In genomic region chr13:85288843-85289713, GRCm38 (mm10) we compare ENCODE assay signal across 8 mouse cellular contexts. TPM values are rescaled to one million over a fixed set of nuclear protein-coding genes. Genes with fewer than 3 reads are reported as not detected.
A peak's percentile ranks its signal among the peaks of the same experiment; 100 is the strongest.
DNase-seq lines count a peak whose midpoint lies in the region; ATAC-seq and TF ChIP-seq lines count a peak whose summit lies in the region.

TSS of gene Rasa1 (minus strand) at chr13:85289130.

- peaks cover 0 to 3% of the 10 kb centered on the region in 2 experiments; a peak in 1 of 4 replicates for H3K4me1 ChIP-seq in MEL (ENCODE audit: control insufficient read depth in 1 of 2, insufficient read depth in 2 of 2, low read length in 2 of 2)
- no peaks in the 10 kb centered on the region for H3K4me1 ChIP-seq in cerebellum, adult 2 months (ENCODE audit: control insufficient read depth, insufficient read depth, low read length)
- peaks cover 4% of the 10 kb centered on the region; the same call in 1 of the 2 replicates for H3K4me1 ChIP-seq in forebrain, postnatal 0 days (ENCODE audit: insufficient read depth)
- no peaks in the 10 kb centered on the region for H3K4me1 ChIP-seq in lung, embryonic 16.5 days (replicated peaks; ENCODE audit: control insufficient read depth, insufficient read depth, low read length)

- peak; percentile 73 to 89 for TF ChIP-seq POLR2A in MEL (IDR thresholded peaks at IDR 0.05; ENCODE audit: control insufficient read depth in 1 of 2, insufficient read depth in 1 of 2, low read depth in 1 of 2, low read length in 2 of 2, poor library complexity in 1 of 2)
- peak; percentile 87 for TF ChIP-seq POLR2A in cerebellum, adult 2 months (IDR thresholded peaks at IDR 0.05; ENCODE audit: borderline replicate concordance, insufficient read depth, low read length)

- H3K9me3 ChIP-seq in MEL (replicated peaks; ENCODE audit: insufficient read depth, low read length): no peaks in the 10 kb centered on the region
- no peaks in the 10 kb centered on the region for H3K9me3 ChIP-seq in forebrain, postnatal 0 days (ENCODE audit: low read length)
- H3K9me3 ChIP-seq in lung, embryonic 16.5 days (ENCODE audit: control insufficient read depth, low read length): no peaks in the 10 kb centered on the region

- under 1% methylated on average over 93 of the region's 97 CpGs for WGBS in cerebellum, adult 2 months
- under 1% methylated on average over 85 of the region's 97 CpGs for WGBS in forebrain, postnatal 0 days
- under 1% methylated on average over 85 of the region's 97 CpGs for WGBS in lung, embryonic 16.5 days

- TF ChIP-seq CTCF in MEL (IDR thresholded peaks at IDR 0.05 in 2 of 3, conservative IDR thresholded peaks at IDR 0.05 in 1 of 3; ENCODE audit: control insufficient read depth in 1 of 3, insufficient read depth in 1 of 3, low read depth in 2 of 3, low read length in 3 of 3, poor library complexity in 1 of 3, severe bottlenecking in 1 of 3): no peak
- TF ChIP-seq CTCF in cerebellum, adult 2 months (IDR thresholded peaks at IDR 0.05; ENCODE audit: borderline replicate concordance, insufficient read depth, low read depth, low read length): no peak
- no peak for TF ChIP-seq CTCF in forebrain, postnatal 0 days (IDR thresholded peaks at IDR 0.05; ENCODE audit: low read depth)

- peak within 1 kb of the TSS; percentile 97 to 98 for H3K4me3 ChIP-seq in MEL (ENCODE audit: control insufficient read depth in 1 of 2, insufficient read depth in 1 of 2, low read depth in 2 of 2, low read length in 2 of 2)
- H3K4me3 ChIP-seq in cerebellum, adult 2 months (replicated peaks; ENCODE audit: insufficient read depth, low read depth, low read length): peak within 1 kb of the TSS; percentile 98
- peak within 1 kb of the TSS; percentile 95 for H3K4me3 ChIP-seq in forebrain, postnatal 0 days (ENCODE audit: low read depth, low read length)
- peak within 1 kb of the TSS; percentile 92 for H3K4me3 ChIP-seq in lung, embryonic 16.5 days (ENCODE audit: low read length)

- peak within 1 kb of the TSS; percentile 90 for H3K27ac ChIP-seq in MEL (ENCODE audit: control insufficient read depth, low read depth, low read length)
- H3K27ac ChIP-seq in cerebellum, adult 2 months (ENCODE audit: insufficient read depth, low read length): peak within 1 kb of the TSS; percentile 86
- peak within 1 kb of the TSS; percentile 99 for H3K27ac ChIP-seq in forebrain, postnatal 0 days (ENCODE audit: low read depth, low read length)
- H3K27ac ChIP-seq in lung, embryonic 16.5 days (ENCODE audit: low read length): peak within 1 kb of the TSS; percentile 100

- no peak for TF ChIP-seq RAD21 in MEL (IDR thresholded peaks at IDR 0.05; ENCODE audit: low read depth, low read length)

- H3K4me2 ChIP-seq in forebrain, postnatal 0 days (ENCODE audit: low read depth): peak within 1 kb of the TSS; percentile 47
- H3K4me2 ChIP-seq in lung, embryonic 16.5 days (ENCODE audit: low read depth, low read length): peak within 1 kb of the TSS; percentile 64

- no peaks in the 10 kb centered on the region for H3K27me3 ChIP-seq in MEL (ENCODE audit: control insufficient read depth in 1 of 2, insufficient read depth in 2 of 2, low read length in 2 of 2)
- no peaks in the 10 kb centered on the region for H3K27me3 ChIP-seq in cerebellum, adult 2 months (ENCODE audit: control insufficient read depth, insufficient read depth, low read length)
- H3K27me3 ChIP-seq in forebrain, postnatal 0 days (ENCODE audit: insufficient read depth, low read length): no peaks in the 10 kb centered on the region
- no peaks in the 10 kb centered on the region for H3K27me3 ChIP-seq in lung, embryonic 16.5 days (ENCODE audit: control insufficient read depth, insufficient read depth, low read depth, low read length)

- TF ChIP-seq EP300 in MEL (IDR thresholded peaks at IDR 0.05; ENCODE audit: low read depth in 1 of 2, low read length in 2 of 2): 0 out of 4 replicates have a peak, but pooled peaks of 1 of the 2 experiments have one; percentile 5

- ATAC-seq in forebrain, postnatal 0 days: peak; percentile 94
- peak; percentile 99 for ATAC-seq in lung, embryonic 16.5 days (ENCODE audit: low read depth)

- H3K36me3 ChIP-seq in MEL (ENCODE audit: control insufficient read depth in 1 of 2, insufficient read depth in 2 of 2, low read length in 2 of 2): peaks cover 0 to 13% of the 10 kb centered on the region in 2 experiments; a peak in 2 of 4 replicates
- no peaks in the 10 kb centered on the region for H3K36me3 ChIP-seq in forebrain, postnatal 0 days (ENCODE audit: insufficient read depth)
- H3K36me3 ChIP-seq in lung, embryonic 16.5 days (ENCODE audit: control insufficient read depth, insufficient read depth, low read length): no peaks in the 10 kb centered on the region

- peaks cover 21% of the 10 kb centered on the region for H3K79me2 ChIP-seq in MEL (ENCODE audit: control insufficient read depth, insufficient read depth, low read length, poor library complexity)

- peak; percentile 97 for DNase-seq in MEL (ENCODE audit: low read depth, low spot score)
- peak; percentile 94 to 97 for DNase-seq in cerebellum, adult 2 months
- peak; percentile 97 for DNase-seq in forebrain, postnatal 0 days
- DNase-seq in heart, postnatal 4 days: peak; percentile 96
- peak; percentile 67 for DNase-seq in layer of hippocampus, adult 9-10 months (ENCODE audit: low spot score)
- peak; percentile 77 for DNase-seq in ovary, postnatal 10 days (ENCODE audit: low spot score)
- DNase-seq in thymus, postnatal 10 days (ENCODE audit: low spot score in 2 of 2): peak; percentile 88 to 89

- peak within 1 kb of the TSS; percentile 93 for H3K9ac ChIP-seq in MEL (ENCODE audit: control insufficient read depth, low read depth, low read length, poor library complexity, severe bottlenecking)
- H3K9ac ChIP-seq in forebrain, postnatal 0 days: peak within 1 kb of the TSS; percentile 94
- H3K9ac ChIP-seq in lung, embryonic 16.5 days (ENCODE audit: low read length): peak within 1 kb of the TSS; percentile 98

TF ChIP-seq in MEL, 35 proteins besides CTCF, POLR2A, EP300 and RAD21 (continues in another document):
- TF ChIP-seq TBP (IDR thresholded peaks at IDR 0.05; ENCODE audit: low read depth, low read length): no peak
- no peak for TF ChIP-seq ZKSCAN1 (IDR thresholded peaks at IDR 0.05; ENCODE audit: low read depth, low read length)
- TF ChIP-seq MXI1 (IDR thresholded peaks at IDR 0.05; ENCODE audit: low read depth, low read length): peak; percentile 70
- no peak for TF ChIP-seq ZC3H11A (IDR thresholded peaks at IDR 0.05; ENCODE audit: low read depth, low read length)
- no peak for TF ChIP-seq CHD2 (IDR thresholded peaks at IDR 0.05; ENCODE audit: low read length)
- peak; percentile 61 for TF ChIP-seq ELF1 (IDR thresholded peaks at IDR 0.05; ENCODE audit: low read depth, low read length)
- no peak for TF ChIP-seq KAT2A (conservative IDR thresholded peaks at IDR 0.05; ENCODE audit: low read depth, low read length)
- peak; percentile 73; the same call in 1 of the 2 replicates for TF ChIP-seq MAZ (IDR thresholded peaks at IDR 0.05; ENCODE audit: low read depth, low read length)
- no peak for TF ChIP-seq MAFK (IDR thresholded peaks at IDR 0.05; ENCODE audit: borderline replicate concordance, low read depth, low read length)
- no peak for TF ChIP-seq TAL1 (IDR thresholded peaks at IDR 0.05; ENCODE audit: low read length)
- TF ChIP-seq SMC3 (IDR thresholded peaks at IDR 0.05; ENCODE audit: low read depth, low read length): no peak
- 0 out of 2 replicates have a peak, but pooled peaks have one; percentile 7 for TF ChIP-seq MYC (IDR thresholded peaks at IDR 0.05; ENCODE audit: low read depth, low read length)
- TF ChIP-seq ZNF384 (IDR thresholded peaks at IDR 0.05; ENCODE audit: low read depth, low read length): no peak
- no peak for TF ChIP-seq JUND (IDR thresholded peaks at IDR 0.05; ENCODE audit: low read depth, low read length)
- TF ChIP-seq USF2 (IDR thresholded peaks at IDR 0.05; ENCODE audit: borderline replicate concordance in 1 of 2, insufficient read depth in 1 of 2, low read depth in 1 of 2, low read length in 2 of 2): no peak
- TF ChIP-seq GABPA (IDR thresholded peaks at IDR 0.05; ENCODE audit: low read depth, low read length): no peak
- TF ChIP-seq GATA1 (IDR thresholded peaks at IDR 0.05; ENCODE audit: low read depth, low read length): no peak
- no peak for TF ChIP-seq ETS1 (IDR thresholded peaks at IDR 0.05; ENCODE audit: low read depth, low read length)
- no peak; the same call in 1 of the 2 replicates for TF ChIP-seq POLR2AphosphoS2 (IDR thresholded peaks at IDR 0.05; ENCODE audit: low read length)
- no peak for TF ChIP-seq RCOR1 (IDR thresholded peaks at IDR 0.05; ENCODE audit: low read depth, low read length)
- no peak for TF ChIP-seq E2F4 (IDR thresholded peaks at IDR 0.05; ENCODE audit: borderline replicate concordance, low read depth, low read length)
- peak; percentile 73 for TF ChIP-seq NRF1 (IDR thresholded peaks at IDR 0.05; ENCODE audit: insufficient read depth, low read depth, low read length, poor library complexity, severe bottlenecking)
- no peak; the same call in 1 of the 2 replicates for TF ChIP-seq MAX (IDR thresholded peaks at IDR 0.05; ENCODE audit: low read length)
- peak; percentile 42; the same call in 1 of the 2 replicates for TF ChIP-seq TCF12 (IDR thresholded peaks at IDR 0.05; ENCODE audit: low read depth, low read length)
- TF ChIP-seq ZMIZ1 (IDR thresholded peaks at IDR 0.05; ENCODE audit: low read depth, low read length): no peak
- TF ChIP-seq SIN3A (IDR thresholded peaks at IDR 0.05; ENCODE audit: low read length): peak; percentile 46; the same call in 1 of the 2 replicates
- no peak for TF ChIP-seq MYB (IDR thresholded peaks at IDR 0.05; ENCODE audit: low read depth, low read length)
- TF ChIP-seq HCFC1 (IDR thresholded peaks at IDR 0.05; ENCODE audit: low read depth, low read length): peak; percentile 69
- TF ChIP-seq UBTF (IDR thresholded peaks at IDR 0.05; ENCODE audit: borderline replicate concordance, insufficient read depth, low read depth, low read length): no peak; the same call in 1 of the 2 replicates
- TF ChIP-seq CHD1 (IDR thresholded peaks at IDR 0.05; ENCODE audit: low read depth, low read length): no peak
- no peak for TF ChIP-seq POLR2AphosphoS5 (IDR thresholded peaks at IDR 0.05; ENCODE audit: borderline replicate concordance, low read depth, low read length)

RNA-seq across cellular contexts. Expression of gene Rasa1, which starts in this region (rescaled TPM):
- 14.0 and 14.3 TPM in 2 replicates for total RNA-seq in MEL (2012; rRNA removed)
- polyA plus RNA-seq in MEL (2012; ENCODE audit: insufficient read depth in 1 of 2, insufficient read length in 2 of 2, low read depth in 1 of 2, low replicate concordance in 2 of 2, missing spikeins in 1 of 2): 10 to 100 TPM in 1 of 2 experiments, not detected in 1; 22.3 TPM
- polyA plus RNA-seq in cerebellum, adult 2 months (2012; rRNA removed): 40.9 and 43.8 TPM in 2 replicates
- total RNA-seq in forebrain, postnatal 0 days (2014; rRNA removed): 97.3 and 123 TPM in 2 replicates
- polyA plus RNA-seq in forebrain, postnatal 0 days (2015; fragmentation: Nextera tagmentation; extraction: Ambion mirVana): 33.2 and 44.1 TPM in 2 replicates
- total RNA-seq in heart, postnatal 4 days (2021): 10 to 100 TPM; 48.1 to 49.6 TPM
- 42.8 and 45.8 TPM in 2 replicates for polyA plus RNA-seq in lung, embryonic 16.5 days (2015; fragmentation: Nextera tagmentation; extraction: Ambion mirVana)

Comparison
In these comparisons a context has a peak if more than half of its experiments do, and no peak if none do; other contexts are left out.
1. Peak in every context shown above with its lines: DNase-seq, ATAC-seq, H3K4me3 ChIP-seq and H3K27ac ChIP-seq.